Mouse (Mus musculus) retina, embryonic 14.5 days (tissue): ENCODE measurements around the gene Parp3.
A peak's percentile ranks its signal among the peaks of the same experiment; 100 is the strongest.

Source experiments
- DNase-seq: peaks from one replicate; pipeline ENCODE4 v3.0.0-alpha.2; 2015; ENCODE audit warnings: low spot score

Parp3 gene

GRCm38 (mm10) chr9:106428719-106429220 lies 48.0 kb downstream of the Parp3 start:
- DNase-seq: no peak

- DNase-seq: peak; percentile 97
These were observed 54.9 kb downstream of the Parp3 start for GRCm38 (mm10) chr9:106421865-106422160.

GRCm38 (mm10) chr9:106421033-106421864 lies 55.5 kb downstream of the Parp3 start:
- no peak for DNase-seq

- DNase-seq: peak; percentile 53
These were observed 56.1 kb downstream of the Parp3 start for GRCm38 (mm10) chr9:106420608-106421007.
